Mouse (Mus musculus) right cerebral cortex, postnatal 25 days (tissue): ENCODE data around the gene Elmo3.

ENCODE experiments used
- DNase-seq: peaks from one replicate; pipeline ENCODE4 v3.0.0; 2022

Gene Elmo3

DNA sequence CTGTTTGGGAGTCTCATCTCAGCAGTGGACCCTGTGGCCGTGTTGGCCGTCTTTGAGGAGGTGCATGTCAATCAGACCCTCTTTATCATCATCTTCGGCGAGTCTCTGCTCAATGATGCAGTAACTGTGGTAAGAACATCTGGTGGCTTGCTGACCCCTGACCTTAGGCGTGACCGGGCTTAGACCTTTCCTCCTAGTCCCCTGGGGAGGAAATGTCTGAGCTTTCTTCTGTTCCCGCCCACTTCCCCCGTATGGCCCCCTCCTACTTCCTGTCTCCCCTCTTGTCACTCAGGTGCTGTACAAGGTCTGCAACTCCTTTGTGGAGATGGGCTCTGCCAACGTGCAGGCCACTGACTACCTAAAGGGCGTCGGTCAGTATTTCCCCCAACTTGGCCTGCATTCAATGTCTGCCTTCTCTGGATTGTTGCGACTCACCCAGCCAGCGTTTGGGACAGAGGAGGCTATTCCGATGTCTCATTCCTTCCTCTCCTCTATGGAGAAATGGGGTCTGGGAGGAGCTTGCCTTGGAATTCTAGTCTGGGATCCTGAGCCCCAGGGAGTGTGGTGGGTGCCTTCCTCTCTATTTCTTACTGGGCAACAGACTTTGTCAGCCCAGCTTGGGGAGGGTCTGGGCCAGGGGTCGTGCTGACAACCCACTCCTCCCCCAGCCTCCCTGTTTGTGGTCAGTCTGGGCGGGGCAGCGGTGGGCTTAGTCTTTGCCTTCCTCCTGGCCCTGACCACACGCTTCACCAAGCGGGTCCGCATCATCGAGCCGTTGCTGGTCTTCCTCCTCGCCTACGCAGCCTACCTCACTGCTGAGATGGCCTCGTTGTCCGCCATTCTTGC lies 50.0 kb downstream of the Elmo3 start:
- no peak for DNase-seq

DNA sequence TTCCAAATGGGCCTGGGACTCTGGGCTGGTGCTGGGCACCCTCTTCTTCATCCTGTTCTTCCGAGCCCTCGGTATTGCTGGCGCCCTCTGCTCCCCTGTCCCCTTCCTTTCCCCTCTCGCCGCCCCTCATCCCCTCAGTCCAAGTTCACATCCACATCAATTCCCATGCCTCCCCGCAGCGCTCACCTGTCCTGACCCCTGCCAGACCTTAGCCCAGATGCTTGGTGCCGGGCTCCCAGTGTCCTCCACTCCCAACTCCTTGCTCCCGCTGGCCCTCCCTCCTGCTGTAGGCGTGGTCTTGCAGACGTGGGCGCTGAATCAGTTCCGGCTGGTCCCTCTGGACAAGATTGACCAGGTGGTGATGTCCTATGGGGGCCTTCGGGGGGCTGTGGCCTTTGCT lies 51.3 kb downstream of the Elmo3 start:
- no peak for DNase-seq

DNA sequence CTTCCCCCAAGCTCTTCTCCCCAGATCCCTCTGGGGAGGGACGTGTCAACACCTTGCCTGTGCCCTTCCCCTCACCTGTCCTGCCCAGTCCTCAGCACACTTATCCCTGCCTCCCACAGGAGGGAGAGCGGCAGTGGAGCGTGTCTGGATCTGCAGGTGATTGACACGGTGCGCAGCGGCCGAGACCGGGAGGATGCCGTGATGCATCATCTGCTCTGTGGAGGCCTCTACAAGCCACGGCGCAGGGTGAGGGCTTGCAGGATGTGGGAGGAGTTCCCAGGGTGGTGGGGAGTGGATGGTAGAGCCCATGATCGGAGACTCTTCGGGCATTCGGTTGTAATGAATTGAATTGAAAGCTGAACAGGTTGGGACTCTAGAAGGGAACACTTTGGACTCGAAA lies 53.8 kb downstream of the Elmo3 start:
- no peak for DNase-seq

DNA sequence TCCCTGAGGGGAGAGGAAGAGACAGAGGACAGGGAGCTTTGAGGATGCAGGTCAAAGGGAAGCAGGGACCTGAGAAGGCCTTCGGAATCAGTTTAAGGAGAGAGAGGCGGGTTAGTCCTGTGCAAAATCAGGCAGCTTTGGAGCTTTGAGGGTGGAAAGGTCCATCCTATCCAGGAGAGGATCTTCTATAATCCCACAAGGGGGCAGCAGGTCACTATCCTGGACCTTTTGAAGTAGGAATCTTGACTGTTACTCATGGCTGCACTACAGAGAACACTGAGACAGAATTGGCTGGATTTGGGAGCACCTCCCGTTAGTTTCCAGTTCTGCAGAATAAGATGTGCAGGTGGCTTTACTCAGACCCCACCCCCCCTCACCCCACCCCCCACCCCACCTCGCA lies 54.2 kb downstream of the Elmo3 start:
- DNase-seq: no peak
